Mouse (Mus musculus) forebrain, embryonic 16.5 days (tissue): ENCODE results near the gene Hlx. TPM values are rescaled to one million over a fixed set of nuclear protein-coding genes. Genes with fewer than 3 reads are reported as not detected.

Source experiments
- polyA plus RNA-seq: library from polyadenylated mRNA; unstranded; fragments of >200 nt; fragmentation: Nextera tagmentation; extraction: Ambion mirVana; gene quantifications from 2 replicates; pipeline ENCODE4 v1.2.1, GENCODE M21; 2015

Hlx gene
- polyA plus RNA-seq, 1 experiment from 2014 or later = 1.8 TPM

Other genes with a start within 250 kb of the Hlx start
- 0.12 TPM in 1 of 2 replicates, not detected in the other for gene Marc1, start 78.7 kb upstream of the Hlx start, polyA plus RNA-seq
- 105 and 106 TPM in 2 replicates for gene Marc2, start 113.8 kb upstream of the Hlx start, polyA plus RNA-seq
- gene C130074G19Rik, start 150.6 kb upstream of the Hlx start, polyA plus RNA-seq = 0.92 and 1.3 TPM in 2 replicates